Mouse (Mus musculus) limb, embryonic 13.5 days (tissue): ENCODE measurements around the gene Sept14. TPM values are rescaled to one million over a fixed set of nuclear protein-coding genes. Genes with fewer than 3 reads are reported as not detected.

Source experiments
- ATAC-seq: fragments of 200-750 bp; cut with Nextera tagmentation; 2 replicates; pipeline ENCODE4 v1.8.0; 2017; ENCODE audit warnings: low read depth, moderate number of reproducible peaks, moderate TSS enrichment; ENCODE audit not compliant: low FRiP score
- H3K27ac ChIP-seq: fragments of 300-500 bp; sonication (generic); 2 replicates; pipeline ENCODE4 v1.5.1; 2015; ENCODE audit warnings: inconsistent platforms, mild to moderate bottlenecking, moderate library complexity
- H3K27me3 ChIP-seq: fragments of 300-500 bp; sonication (generic); 2 replicates; pipeline ENCODE4 v1.6.1; 2015; ENCODE audit warnings: mild to moderate bottlenecking, inconsistent platforms
- H3K36me3 ChIP-seq: fragments of 300-500 bp; sonication (generic); 2 replicates; pipeline ENCODE4 v1.6.1; 2015; ENCODE audit warnings: inconsistent platforms, mild to moderate bottlenecking, moderate library complexity
- H3K4me1 ChIP-seq: fragments of 300-500 bp; sonication (generic); 2 replicates; pipeline ENCODE4 v1.6.1; 2015; ENCODE audit warnings: inconsistent platforms
- H3K4me2 ChIP-seq: fragments of 300-500 bp; sonication (generic); replicated peaks from 2 replicates; pipeline ENCODE4 v1.6.1; 2015; ENCODE audit warnings: inconsistent platforms, mild to moderate bottlenecking, moderate library complexity
- H3K4me3 ChIP-seq: fragments of 300-500 bp; sonication (generic); 2 replicates; pipeline ENCODE4 v1.5.1; 2015; ENCODE audit warnings: moderate library complexity, mild to moderate bottlenecking, inconsistent platforms
- H3K9ac ChIP-seq: fragments of 300-500 bp; sonication (generic); 2 replicates; pipeline ENCODE4 v1.6.1; 2015; ENCODE audit warnings: mild to moderate bottlenecking, inconsistent platforms
- H3K9me3 ChIP-seq: fragments of 300-500 bp; sonication (generic); 2 replicates; pipeline ENCODE4 v1.6.1; 2016; ENCODE audit warnings: inconsistent platforms
- WGBS: fragments of 180-500 bp; shearing (Covaris S2); methylation state at CpG from one replicate; pipeline ENCODE4 v1.1.7; 2015; 5-methylcytosine and 5-hydroxymethylcytosine counted together
- polyA plus RNA-seq: library from polyadenylated mRNA; unstranded; fragments of >200 nt; fragmentation: Nextera tagmentation; extraction: Ambion mirVana; gene quantifications from 2 replicates; pipeline ENCODE4 v1.2.1, GENCODE M21; 2015

The Sept14 gene
- polyA plus RNA-seq, 1 experiment from 2014 or later: not detected

GRCm38 (mm10) chr5:129666271-129666909 lies 41.9 kb downstream of the Sept14 start:
- H3K9me3 ChIP-seq: no peaks in the 10 kb centered on the region
- no peak overlapping the region for H3K9ac ChIP-seq
- 92% methylated on average over 10 of the region's 10 CpGs for WGBS
- no peaks in the 10 kb centered on the region; the same call in 1 of the 2 replicates for H3K36me3 ChIP-seq
- no peak overlapping the region for H3K4me2 ChIP-seq
- ATAC-seq: no peak
- no peak overlapping the region for H3K27ac ChIP-seq
- no peaks in the 10 kb centered on the region for H3K27me3 ChIP-seq
- H3K4me1 ChIP-seq: peaks cover 12% of the 10 kb centered on the region; the same call in 1 of the 2 replicates
- no peak overlapping the region for H3K4me3 ChIP-seq

- WGBS: 83% methylated on average over 5 of the region's 5 CpGs
- ATAC-seq: no peak
- H3K4me2 ChIP-seq: no peak overlapping the region
Observed at GRCm38 (mm10) chr5:129664090-129664489, 44.2 kb downstream of the Sept14 start.

GRCm38 (mm10) chr5:129657931-129658330 lies 50.4 kb downstream of the Sept14 start:
- Histone ChIP-seq H3K27me3 (no peaks in the 10 kb centered on the region), H3K4me1 (no peaks in the 10 kb centered on the region), H3K9ac (no peak overlapping the region), H3K4me3 (no peak overlapping the region), H3K36me3 (peaks cover 59% of the 10 kb centered on the region), H3K4me2 (no peak overlapping the region), H3K9me3 (no peaks in the 10 kb centered on the region), H3K27ac (no peak overlapping the region)
- ATAC-seq: no peak
- 97% methylated on average over 15 of the region's 15 CpGs for WGBS

More at GRCm38 (mm10) chr5:129664090-129664489, 44.2 kb downstream of the Sept14 start:
- Histone ChIP-seq H3K27ac (no peak overlapping the region), H3K9me3 (no peaks in the 10 kb centered on the region), H3K4me3 (no peak overlapping the region), H3K4me1 (peaks cover 9% of the 10 kb centered on the region; the same call in 1 of the 2 replicates), H3K9ac (no peak overlapping the region), H3K27me3 (no peaks in the 10 kb centered on the region), H3K36me3 (peaks cover 14% of the 10 kb centered on the region)

GRCm38 (mm10) chr5:129657016-129657415 lies 51.3 kb downstream of the Sept14 start:
- H3K4me1 ChIP-seq: no peaks in the 10 kb centered on the region
- H3K27me3 ChIP-seq: no peaks in the 10 kb centered on the region
- no peak overlapping the region for H3K27ac ChIP-seq
- H3K9ac ChIP-seq: no peak overlapping the region
- WGBS: 97% methylated on average over 10 of the region's 10 CpGs
- ATAC-seq: no peak
- H3K4me2 ChIP-seq: no peak overlapping the region
- no peaks in the 10 kb centered on the region for H3K9me3 ChIP-seq
- H3K4me3 ChIP-seq: no peak overlapping the region
- H3K36me3 ChIP-seq: peaks cover 63% of the 10 kb centered on the region

- H3K27ac ChIP-seq: no peak overlapping the region
- H3K27me3 ChIP-seq: no peaks in the 10 kb centered on the region
- no peaks in the 10 kb centered on the region for H3K9me3 ChIP-seq
- no peak for ATAC-seq
- no peak overlapping the region for H3K9ac ChIP-seq
- 94% methylated on average over 5 of the region's 5 CpGs for WGBS
- H3K36me3 ChIP-seq: peaks cover 21% of the 10 kb centered on the region
- H3K4me3 ChIP-seq: no peak overlapping the region
- no peak overlapping the region for H3K4me2 ChIP-seq
- no peaks in the 10 kb centered on the region for H3K4me1 ChIP-seq
Observed at GRCm38 (mm10) chr5:129650858-129651257, 57.5 kb downstream of the Sept14 start.

Other genes starting within 250 kb of the Sept14 start
- gene Sfswap, start 207.3 kb downstream of the Sept14 start, polyA plus RNA-seq: 56.2 and 59.9 TPM in 2 replicates
- 1.6 and 2.1 TPM in 2 replicates for gene Mmp17, start 124.3 kb downstream of the Sept14 start, polyA plus RNA-seq
- 6.8 and 6.9 TPM in 2 replicates for gene Zfp11, start 38.4 kb downstream of the Sept14 start, polyA plus RNA-seq
- 199 and 219 TPM in 2 replicates for gene Mrps17, start 7.0 kb upstream of the Sept14 start, polyA plus RNA-seq
- gene Nipsnap2, start 16.6 kb upstream of the Sept14 start, polyA plus RNA-seq: 119 and 130 TPM in 2 replicates
- 26.1 and 28.5 TPM in 2 replicates for gene Psph, start 78.9 kb upstream of the Sept14 start, polyA plus RNA-seq
- 79.8 and 85.3 TPM in 2 replicates for gene Sumf2, start 138.5 kb upstream of the Sept14 start, polyA plus RNA-seq
- 951 and 990 TPM in 2 replicates for gene Chchd2, start 179.0 kb upstream of the Sept14 start, polyA plus RNA-seq
- 9.8 and 10.4 TPM in 2 replicates for gene Zbed5, start 187.2 kb upstream of the Sept14 start, polyA plus RNA-seq
- 0.32 and 0.36 TPM in 2 replicates for gene Phkg1, start 190.0 kb upstream of the Sept14 start, polyA plus RNA-seq
- 4.9 and 5.1 TPM in 2 replicates for gene Nupr1l, start 200.0 kb upstream of the Sept14 start, polyA plus RNA-seq
- gene Vkorc1l1, start 233.5 kb upstream of the Sept14 start, polyA plus RNA-seq: 26.9 and 28.7 TPM in 2 replicates